Comparison of ENCODE assay signal across 29 mouse cellular contexts in the genomic region with DNA sequence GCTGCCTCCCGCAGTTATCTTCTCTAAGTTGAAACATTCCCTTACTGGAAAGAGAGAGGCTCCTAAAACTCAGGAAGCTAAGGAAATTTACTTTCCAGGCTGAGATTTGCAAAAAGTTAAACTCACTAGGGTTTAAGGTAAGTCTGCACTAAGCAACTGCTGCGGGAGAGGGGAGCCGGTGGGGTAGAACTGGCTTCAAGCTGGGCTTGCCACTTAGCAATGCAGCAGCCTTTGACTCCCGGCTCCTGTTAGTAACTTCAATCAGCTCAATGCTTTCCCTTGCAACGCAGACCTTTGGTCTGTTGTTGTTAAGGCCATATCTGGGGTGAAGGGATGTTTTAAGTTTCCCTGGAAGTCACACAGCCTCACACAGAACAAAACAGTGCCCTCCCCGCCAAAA. TPM values are rescaled to one million over a fixed set of nuclear protein-coding genes. Genes with fewer than 3 reads are reported as not detected.
DNase-seq lines count a peak whose midpoint lies in the region; ATAC-seq lines count a peak whose summit lies in the region.
"Had no signal": no experiment of that assay in that cellular context is flagged by ENCODE, and none has a peak within 500 bp of the region (broad histone marks: within the 10 kb centered on the region; RNA-seq: fewer than 3 reads in every experiment).

No protein-coding gene starts in this region.

- peak overlapping the region; percentile 39 for H3K4me2 ChIP-seq in heart, embryonic 11.5 days
- 0 out of 2 replicates have a peak overlapping the region, but pooled peaks have one; percentile 1 for H3K4me2 ChIP-seq in neural tube, embryonic 12.5 days (replicated peaks)
- H3K4me2 ChIP-seq: embryonic facial prominence, embryonic 15.5 days; lung, embryonic 14.5 days had no signal

- 7% methylated on average over 6 of the region's 6 CpGs for WGBS in heart, embryonic 11.5 days (ENCODE audit: insufficient replicate concordance)
- 9% methylated on average over 6 of the region's 6 CpGs for WGBS in neural tube, embryonic 12.5 days

- no peaks in the 10 kb centered on the region for H3K27me3 ChIP-seq in heart, embryonic 11.5 days (ENCODE audit: control insufficient read depth, insufficient read depth, low read length)
- 0 out of 2 replicates have a peak, but pooled peaks cover 4% of the 10 kb centered on the region for H3K27me3 ChIP-seq in neural tube, embryonic 12.5 days (replicated peaks)

- H3K4me3 ChIP-seq in heart, embryonic 11.5 days (ENCODE audit: low read depth, low read length), result peak overlapping the region; percentile 25
- H3K4me3 ChIP-seq in neural tube, embryonic 12.5 days, result no peak overlapping the region
- H3K4me3 ChIP-seq: embryonic facial prominence, embryonic 15.5 days; gastrocnemius, adult 2 months; layer of hippocampus, adult 2 months had no signal

- H3K4me1 ChIP-seq in heart, embryonic 11.5 days (ENCODE audit: control insufficient read depth, insufficient read depth, low read length), result 0 out of 2 replicates have a peak, but pooled peaks cover 6% of the 10 kb centered on the region
- H3K4me1 ChIP-seq in neural tube, embryonic 12.5 days, result peaks cover 11% of the 10 kb centered on the region

- H3K9me3 ChIP-seq in heart, embryonic 11.5 days (replicated peaks; ENCODE audit: control insufficient read depth, low read length), result no peaks in the 10 kb centered on the region
- no peaks in the 10 kb centered on the region for H3K9me3 ChIP-seq in neural tube, embryonic 12.5 days
- H3K9me3 ChIP-seq: embryonic facial prominence, embryonic 15.5 days had no signal

- H3K27ac ChIP-seq in heart, embryonic 11.5 days (ENCODE audit: low read depth, low read length), result peak overlapping the region; percentile 66; the same call in 1 of the 2 replicates
- H3K27ac ChIP-seq in neural tube, embryonic 12.5 days, result no peak overlapping the region
- H3K27ac ChIP-seq: embryonic facial prominence, embryonic 15.5 days; gastrocnemius, adult 2 months; hindbrain, postnatal 0 days; kidney, postnatal 0 days; layer of hippocampus, adult 2 months; macrophage; stomach, postnatal 0 days had no signal

- no peak for ATAC-seq in heart, embryonic 11.5 days (replicated peaks; ENCODE audit: insufficient number of reproducible peaks, low FRiP score, low TSS enrichment)
- ATAC-seq in neural tube, embryonic 12.5 days (ENCODE audit: low FRiP score, low read depth), result no peak
- no peak for ATAC-seq in frontal cortex, adult (ENCODE audit: low TSS enrichment)
- ATAC-seq: forebrain, embryonic 14.5 days; hindbrain, postnatal 0 days had no signal

- H3K9ac ChIP-seq in heart, embryonic 11.5 days (ENCODE audit: low read depth, low read length), result peak overlapping the region; percentile 54
- H3K9ac ChIP-seq in neural tube, embryonic 12.5 days, result no peak overlapping the region
- H3K9ac ChIP-seq: embryonic facial prominence, embryonic 15.5 days; lung, embryonic 14.5 days had no signal

- no peak for DNase-seq in heart, adult 8-10 months (ENCODE audit: low spot score)
- no peak for DNase-seq in neural tube, embryonic 10.5 days (ENCODE audit: extremely low spot score, low spot score)
- DNase-seq in liver, result peak; percentile 52
- peak; percentile 39 for DNase-seq in yolk sac, embryonic 10.5 days (ENCODE audit: low spot score)
- DNase-seq in right cerebral cortex, postnatal 4 days, result no peak
- DNase-seq: adrenal gland, adult 2 months; cerebellum, adult 11-12 months; cerebellum, postnatal 25 days; gastrocnemius, adult 2 months; heart, postnatal 36 days; kidney, adult 11 months; left cerebral cortex, postnatal 4 days; lung, embryonic 14.5 days; thymus, postnatal 14 days had no signal

- H3K36me3 ChIP-seq in heart, embryonic 11.5 days (ENCODE audit: control insufficient read depth, insufficient read depth, low read length), result no peaks in the 10 kb centered on the region
- no peaks in the 10 kb centered on the region for H3K36me3 ChIP-seq in neural tube, embryonic 12.5 days
- H3K36me3 ChIP-seq: embryonic facial prominence, embryonic 15.5 days had no signal

RNA-seq across cellular contexts. Expression of a gene that starts 0.6 kb away (rescaled TPM):
- polyA plus RNA-seq in heart, embryonic 11.5 days (2014; fragmentation: Nextera tagmentation; extraction: Ambion mirVana), result 14.2 and 15.0 TPM in 2 replicates
- total RNA-seq in heart, adult 8-10 months (2022), result 1 to 10 TPM in 2 of 4 experiments, under 1 TPM in 2; 0.57 to 1.8 (median 1.1) TPM
- 15.8 and 16.2 TPM in 2 replicates for polyA plus RNA-seq in neural tube, embryonic 12.5 days (2016; fragmentation: Nextera tagmentation; extraction: Ambion mirVana)
- total RNA-seq: gastrocnemius, adult 2 months had no signal

RNA-seq across cellular contexts. Expression of a gene that starts 31.3 kb away (rescaled TPM):
- 3.0 and 3.3 TPM in 2 replicates for polyA plus RNA-seq in heart, embryonic 11.5 days (2014; fragmentation: Nextera tagmentation; extraction: Ambion mirVana)
- 10 to 100 TPM in 1 of 4 experiments, 1 to 10 TPM in 1, under 1 TPM in 1, not detected in 1; 0.46 to 10.1 (median 6.9) TPM for total RNA-seq in heart, adult 8-10 months (2022)
- polyA plus RNA-seq in neural tube, embryonic 12.5 days (2016; fragmentation: Nextera tagmentation; extraction: Ambion mirVana), result 0.27 and 0.68 TPM in 2 replicates
- total RNA-seq: layer of hippocampus, adult 2 months; midbrain, postnatal 0 days had no signal

RNA-seq across cellular contexts. Expression of a gene that starts 33.5 kb away (rescaled TPM):
- polyA plus RNA-seq in heart, embryonic 11.5 days (2014; fragmentation: Nextera tagmentation; extraction: Ambion mirVana), result not detected in 2 replicates
- not detected for total RNA-seq in heart, adult 8-10 months (2022)
- polyA plus RNA-seq in neural tube, embryonic 12.5 days (2016; fragmentation: Nextera tagmentation; extraction: Ambion mirVana), result not detected in 2 replicates
- total RNA-seq: gastrocnemius, adult 2 months; heart, postnatal 36 days; hindbrain, postnatal 0 days; layer of hippocampus, adult 2 months; left cerebral cortex, adult 18-20 months; left cerebral cortex, postnatal 4 days; MEL; midbrain, postnatal 0 days had no signal
- polyA plus RNA-seq: C2C12; embryonic facial prominence, embryonic 15.5 days; forebrain, embryonic 14.5 days; hindbrain, postnatal 0 days; kidney, postnatal 0 days; lung, embryonic 14.5 days; macrophage; midbrain, postnatal 0 days; neural tube, embryonic 11.5 days; stomach, postnatal 0 days had no signal

Comparison
In these comparisons a context has a peak if more than half of its experiments do, and no peak if none do; other contexts are left out.
1. DNase-seq: peak in liver (single experiment) and yolk sac, embryonic 10.5 days (single experiment); none in heart, adult 8-10 months (single experiment), neural tube, embryonic 10.5 days (single experiment) and right cerebral cortex, postnatal 4 days (single experiment).